Mouse (Mus musculus) hindbrain, embryonic 16.5 days (tissue): ENCODE measurements around the gene Ift88. TPM values are rescaled to one million over a fixed set of nuclear protein-coding genes. Genes with fewer than 3 reads are reported as not detected.

ENCODE experiments used
- ATAC-seq: fragments of 200-750 bp; cut with Nextera tagmentation; 2 replicates; pipeline ENCODE4 v1.8.0; 2017; ENCODE audit warnings: moderate TSS enrichment, moderate library complexity
- H3K27ac ChIP-seq: fragments of 300-500 bp; sonication (generic); 2 replicates; pipeline ENCODE4 v1.5.1; 2014; ENCODE audit warnings: low read depth, mild to moderate bottlenecking, control low read depth, low read length, moderate library complexity
- H3K27me3 ChIP-seq: fragments of 300-500 bp; sonication (generic); replicated peaks from 2 replicates; pipeline ENCODE4 v1.6.1; 2014; ENCODE audit warnings: low read length; ENCODE audit not compliant: control insufficient read depth, insufficient read depth
- H3K36me3 ChIP-seq: fragments of 300-500 bp; sonication (generic); 2 replicates; pipeline ENCODE4 v1.6.1; 2014; ENCODE audit warnings: mild to moderate bottlenecking, low read length, moderate library complexity, mixed read lengths; ENCODE audit not compliant: control insufficient read depth, insufficient read depth
- H3K4me1 ChIP-seq: fragments of 300-500 bp; sonication (generic); 2 replicates; pipeline ENCODE4 v1.6.1; 2014; ENCODE audit warnings: low read depth, low read length; ENCODE audit not compliant: control insufficient read depth, insufficient read depth
- H3K4me2 ChIP-seq: fragments of 300-500 bp; sonication (generic); 2 replicates; pipeline ENCODE4 v1.6.1; 2014; ENCODE audit warnings: mild to moderate bottlenecking, low read length, control low read depth, moderate library complexity
- H3K4me3 ChIP-seq: fragments of 300-500 bp; sonication (generic); 2 replicates; pipeline ENCODE4 v1.5.1; 2014; ENCODE audit warnings: mild to moderate bottlenecking, low read length, control low read depth, moderate library complexity
- H3K9ac ChIP-seq: fragments of 300-500 bp; sonication (generic); 2 replicates; pipeline ENCODE4 v1.6.1; 2014; ENCODE audit warnings: low read depth, mild to moderate bottlenecking, control low read depth, low read length, moderate library complexity
- H3K9me3 ChIP-seq: fragments of 300-500 bp; sonication (generic); 2 replicates; pipeline ENCODE4 v1.6.1; 2014; ENCODE audit warnings: mild to moderate bottlenecking, low read length, moderate library complexity; ENCODE audit not compliant: control insufficient read depth
- WGBS: fragments of 180-500 bp; shearing (Covaris S2); extraction: QIAGEN DNeasy Blood & Tissue Kit; methylation state at CpG from one replicate; pipeline ENCODE4 v1.1.7; 2014; 5-methylcytosine and 5-hydroxymethylcytosine counted together
- polyA plus RNA-seq: library from polyadenylated mRNA; unstranded; fragments of >200 nt; fragmentation: Nextera tagmentation; extraction: Ambion mirVana; gene quantifications from 2 replicates; pipeline ENCODE4 v1.2.1, GENCODE M21; 2015

Gene Ift88
- polyA plus RNA-seq = 15.0 and 15.1 TPM in 2 replicates

DNA sequence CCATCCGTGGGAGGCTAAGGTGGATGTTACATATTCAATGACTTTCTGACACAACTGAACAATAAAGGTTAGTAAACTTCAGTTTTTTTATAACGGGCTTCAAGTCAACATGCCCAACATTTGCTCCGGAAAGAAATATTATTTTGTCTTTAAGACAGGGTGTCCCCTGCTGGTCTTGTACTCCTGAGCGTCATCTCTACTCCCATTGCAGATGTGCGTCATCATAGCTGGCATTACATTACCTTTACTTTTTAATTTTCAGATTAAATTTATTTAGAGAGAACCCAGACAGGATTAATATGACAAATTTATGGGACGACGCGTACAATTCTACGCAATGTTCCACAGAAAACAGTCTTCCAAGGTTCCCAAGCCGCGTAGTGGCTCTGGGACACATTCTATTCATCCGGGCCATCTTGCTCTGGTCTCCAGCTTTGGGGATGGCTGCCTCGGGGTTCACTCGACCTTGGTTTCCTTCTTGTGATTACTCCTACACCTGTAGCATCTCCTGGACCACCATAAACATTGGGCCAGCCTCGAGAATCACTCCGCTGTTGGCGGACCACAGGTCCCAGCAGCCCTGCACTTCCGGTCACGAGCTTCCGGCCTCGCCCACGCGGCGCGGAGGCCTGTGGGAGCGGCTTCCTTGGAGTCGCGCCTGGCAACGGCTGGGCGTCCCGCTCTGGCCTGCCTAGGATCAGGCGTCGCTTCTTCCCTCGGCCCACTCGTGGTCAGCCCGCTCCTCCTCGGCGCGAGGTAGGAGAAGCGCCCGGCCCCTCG is at the start of gene Ift88:
Gene Ift88 (plus strand): TSS at position 631 of the 780 bp plus-strand sequence.
- Histone ChIP-seq H3K36me3 (no peaks in the 10 kb centered on the region), H3K4me1 (peaks cover 3% of the 10 kb centered on the region), H3K27ac (peak within 1 kb of the TSS; percentile 89), H3K4me2 (peak within 1 kb of the TSS; percentile 76), H3K27me3 (no peaks in the 10 kb centered on the region; the same call in 1 of the 2 replicates), H3K4me3 (peak within 1 kb of the TSS; percentile 99), H3K9ac (peak within 1 kb of the TSS; percentile 92), H3K9me3 (no peaks in the 10 kb centered on the region)
- 2% methylated on average over 42 of the region's 42 CpGs for WGBS
- peak; percentile 100 for ATAC-seq

DNA sequence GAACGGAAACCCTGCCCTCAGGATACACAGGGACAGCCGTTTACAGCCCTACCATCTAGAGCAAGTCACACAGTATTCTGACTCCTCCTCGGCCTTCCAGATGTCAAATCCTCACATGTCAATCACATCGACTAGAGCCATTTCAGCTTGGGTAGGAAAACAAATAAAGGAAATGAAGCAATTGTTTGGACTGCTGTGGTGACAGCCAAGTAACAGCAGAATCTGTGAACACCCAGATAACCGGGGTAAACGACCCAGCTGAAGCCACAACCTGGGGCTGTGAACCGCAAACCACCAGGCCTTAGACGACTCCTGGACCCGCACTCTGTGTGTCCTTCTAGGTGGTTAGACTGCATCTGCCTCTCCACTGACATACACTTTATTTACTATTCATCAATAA is 48.7 kb upstream of the Ift88 start:
- Histone ChIP-seq H3K4me1 (no peaks in the 10 kb centered on the region), H3K4me2 (no peak overlapping the region), H3K9me3 (no peaks in the 10 kb centered on the region), H3K4me3 (no peak overlapping the region), H3K27ac (no peak overlapping the region), H3K27me3 (no peaks in the 10 kb centered on the region), H3K36me3 (no peaks in the 10 kb centered on the region), H3K9ac (no peak overlapping the region)
- ATAC-seq = no peak
- WGBS = 85% methylated on average over 9 of the region's 9 CpGs

DNA sequence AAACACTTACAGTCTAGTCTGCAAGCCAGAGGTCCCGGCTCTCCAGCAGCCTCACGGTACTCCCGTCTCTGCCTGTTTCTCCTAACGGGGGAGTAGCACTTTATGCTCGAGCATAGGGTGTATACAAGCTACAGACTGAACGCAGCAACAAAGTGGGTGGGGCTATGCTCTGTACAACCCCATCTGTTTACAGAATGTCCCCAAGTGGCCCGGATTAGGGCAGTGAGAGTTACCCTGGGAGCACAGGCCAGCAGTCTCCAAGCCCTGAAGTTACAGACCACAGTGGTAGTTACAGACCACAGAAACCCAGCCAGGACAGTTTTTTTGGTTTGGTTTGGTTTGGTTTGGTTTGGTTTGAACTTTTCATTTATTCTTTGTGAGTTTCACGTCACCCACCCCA is 47.8 kb upstream of the Ift88 start:
- Histone ChIP-seq H3K4me3 (no peak overlapping the region), H3K9me3 (no peaks in the 10 kb centered on the region), H3K36me3 (no peaks in the 10 kb centered on the region), H3K27ac (no peak overlapping the region), H3K4me2 (no peak overlapping the region), H3K27me3 (no peaks in the 10 kb centered on the region), H3K4me1 (no peaks in the 10 kb centered on the region), H3K9ac (no peak overlapping the region)
- WGBS = 83% methylated on average over 8 of the region's 8 CpGs
- ATAC-seq = no peak

DNA sequence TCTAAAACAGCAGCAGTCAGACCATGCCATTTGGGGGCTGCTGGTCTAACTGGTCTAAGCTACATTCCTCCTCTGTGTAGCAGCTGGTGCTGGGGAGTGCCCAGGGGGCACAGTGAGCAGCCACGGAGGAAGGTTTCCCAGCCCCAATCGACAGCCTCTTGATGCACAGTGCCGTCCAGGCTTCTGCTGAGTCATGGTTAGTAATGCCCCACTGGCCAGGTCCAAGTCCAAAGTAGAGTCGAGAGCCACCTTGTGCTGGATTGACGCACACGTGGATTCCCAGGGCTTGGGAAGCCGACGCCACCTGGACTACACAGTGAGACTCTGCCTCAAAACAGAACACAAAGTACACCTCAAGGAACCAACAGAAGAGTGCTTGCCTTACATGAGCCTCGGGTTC is 46.9 kb upstream of the Ift88 start:
- Histone ChIP-seq H3K4me3 (no peak overlapping the region), H3K27ac (no peak overlapping the region), H3K9me3 (no peaks in the 10 kb centered on the region), H3K4me1 (no peaks in the 10 kb centered on the region), H3K4me2 (no peak overlapping the region), H3K27me3 (no peaks in the 10 kb centered on the region), H3K36me3 (no peaks in the 10 kb centered on the region), H3K9ac (no peak overlapping the region)
- ATAC-seq = no peak
- 77% methylated on average over 9 of the region's 9 CpGs for WGBS

DNA sequence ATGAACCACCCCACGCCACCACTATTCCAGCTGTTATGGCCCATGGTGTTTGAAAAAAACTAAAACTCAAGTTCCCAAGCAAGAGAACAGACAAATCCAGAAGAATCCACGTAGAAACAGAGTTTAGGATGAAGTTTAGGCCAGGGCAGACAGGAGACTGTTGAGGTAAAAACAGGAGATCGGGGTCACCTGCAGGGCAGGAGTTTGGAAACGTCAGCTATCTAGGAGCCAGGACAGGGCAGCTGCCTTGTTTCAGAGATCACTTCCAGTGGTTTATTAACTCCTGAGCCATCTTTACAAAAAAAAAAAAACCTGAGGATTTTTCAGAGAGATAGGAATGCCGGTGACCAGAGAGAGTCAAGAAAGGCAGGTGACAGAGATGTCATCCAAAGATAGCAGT is 46.3 kb upstream of the Ift88 start:
- no peak for ATAC-seq
- WGBS = 86% methylated on average over 5 of the region's 5 CpGs

DNA sequence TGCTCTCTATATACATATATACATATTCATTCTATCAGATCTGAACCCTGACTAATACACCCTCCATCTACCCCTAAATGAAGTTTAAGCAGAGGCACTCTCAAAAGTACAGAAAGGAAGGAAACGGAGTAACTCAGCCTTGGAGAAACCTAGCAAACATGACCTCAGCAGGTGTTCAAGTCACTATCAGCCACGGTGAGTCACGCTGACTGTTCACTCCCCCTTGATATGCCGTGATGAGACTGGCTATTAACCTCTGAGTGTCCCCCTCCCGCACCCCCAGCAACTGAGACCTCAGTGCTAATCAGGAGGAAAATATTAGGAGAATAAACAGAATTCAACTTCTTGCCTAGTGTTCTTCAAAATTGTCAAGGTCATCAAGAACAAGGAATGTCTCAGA is 38.2 kb upstream of the Ift88 start:
- no peaks in the 10 kb centered on the region for H3K4me1 ChIP-seq
- WGBS = 86% methylated on average over 5 of the region's 5 CpGs
- H3K9me3 ChIP-seq = no peaks in the 10 kb centered on the region
- no peaks in the 10 kb centered on the region for H3K36me3 ChIP-seq
- no peak overlapping the region for H3K27ac ChIP-seq
- no peak overlapping the region for H3K4me3 ChIP-seq
- no peaks in the 10 kb centered on the region for H3K27me3 ChIP-seq
- no peak for ATAC-seq
- H3K9ac ChIP-seq = no peak overlapping the region
- H3K4me2 ChIP-seq = no peak overlapping the region

More for the DNA sequence above, 46.3 kb upstream of the Ift88 start:
- no peak overlapping the region for H3K4me2 ChIP-seq
- no peak overlapping the region for H3K27ac ChIP-seq
- H3K4me3 ChIP-seq = no peak overlapping the region
- H3K9ac ChIP-seq = no peak overlapping the region
- no peaks in the 10 kb centered on the region for H3K9me3 ChIP-seq
- no peaks in the 10 kb centered on the region for H3K4me1 ChIP-seq
- no peaks in the 10 kb centered on the region for H3K27me3 ChIP-seq
- no peaks in the 10 kb centered on the region for H3K36me3 ChIP-seq

DNA sequence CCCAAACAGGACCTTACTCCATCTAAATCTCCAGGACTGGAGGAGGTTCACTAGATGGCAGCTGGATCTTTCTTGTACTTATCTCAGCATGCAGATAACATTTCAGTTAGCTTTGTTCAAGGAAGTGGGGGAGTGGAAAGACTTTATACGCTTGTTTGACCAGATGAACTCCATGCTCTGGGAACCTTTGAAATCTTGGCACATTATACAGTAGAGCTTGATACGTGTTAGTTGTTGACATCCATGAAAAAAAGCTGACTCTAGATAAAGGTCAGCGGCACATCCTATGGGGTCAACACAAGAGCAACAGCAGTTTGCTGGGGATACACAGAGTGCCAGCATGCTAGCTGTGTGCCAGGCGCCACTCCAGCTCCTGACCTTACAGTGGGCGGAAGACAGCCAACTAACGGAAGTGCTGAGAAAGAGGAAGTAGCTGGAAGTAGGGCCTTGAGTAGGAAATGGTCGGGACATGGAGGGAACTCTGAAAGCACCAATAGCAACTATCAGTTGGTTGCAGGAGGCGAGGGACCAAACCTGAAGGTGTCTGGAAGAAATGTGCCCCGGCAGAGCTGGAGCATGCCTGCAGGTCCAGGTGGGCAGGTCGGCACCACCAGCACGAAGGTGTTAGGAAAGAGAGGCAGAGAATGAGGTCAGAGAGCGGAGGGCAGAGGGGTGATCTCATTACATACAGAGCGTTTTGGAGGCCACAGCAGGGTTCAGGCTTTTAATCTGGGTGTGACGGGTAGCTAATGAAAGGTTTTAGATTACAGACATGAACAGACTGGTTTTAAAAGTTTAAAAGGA is 36.9 kb upstream of the Ift88 start:
- no peak overlapping the region for H3K4me3 ChIP-seq
- no peak for ATAC-seq
- H3K4me1 ChIP-seq = no peaks in the 10 kb centered on the region
- H3K27ac ChIP-seq = no peak overlapping the region
- 74% methylated on average over 14 of the region's 14 CpGs for WGBS
- H3K9ac ChIP-seq = no peak overlapping the region
- H3K4me2 ChIP-seq = no peak overlapping the region
- no peaks in the 10 kb centered on the region for H3K27me3 ChIP-seq
- no peaks in the 10 kb centered on the region for H3K9me3 ChIP-seq
- H3K36me3 ChIP-seq = no peaks in the 10 kb centered on the region

DNA sequence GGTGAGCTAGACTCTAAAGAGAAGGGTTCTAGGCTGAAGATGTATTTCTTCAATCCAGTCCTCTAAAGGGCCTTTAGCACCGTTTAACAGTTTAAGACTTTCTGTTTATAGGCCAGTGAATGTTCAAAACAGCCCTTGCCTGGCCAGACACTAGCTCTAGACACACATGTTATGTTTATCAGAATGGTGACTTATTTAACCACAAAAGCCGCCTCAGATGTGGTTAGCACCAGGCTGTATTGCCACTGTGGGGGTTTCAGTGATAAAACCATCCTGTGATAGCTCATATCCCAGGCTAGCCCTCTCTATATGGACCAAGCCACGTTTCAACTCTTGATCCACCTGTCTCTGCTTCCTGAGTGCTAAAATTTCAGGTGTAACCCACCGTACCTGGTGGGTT is 32.2 kb upstream of the Ift88 start:
- Histone ChIP-seq H3K27ac (no peak overlapping the region), H3K36me3 (no peaks in the 10 kb centered on the region), H3K4me1 (no peaks in the 10 kb centered on the region), H3K9me3 (no peaks in the 10 kb centered on the region), H3K4me3 (no peak overlapping the region), H3K9ac (no peak overlapping the region), H3K27me3 (no peaks in the 10 kb centered on the region), H3K4me2 (no peak overlapping the region)
- no peak for ATAC-seq
- WGBS = 80% methylated on average over 4 of the region's 4 CpGs

DNA sequence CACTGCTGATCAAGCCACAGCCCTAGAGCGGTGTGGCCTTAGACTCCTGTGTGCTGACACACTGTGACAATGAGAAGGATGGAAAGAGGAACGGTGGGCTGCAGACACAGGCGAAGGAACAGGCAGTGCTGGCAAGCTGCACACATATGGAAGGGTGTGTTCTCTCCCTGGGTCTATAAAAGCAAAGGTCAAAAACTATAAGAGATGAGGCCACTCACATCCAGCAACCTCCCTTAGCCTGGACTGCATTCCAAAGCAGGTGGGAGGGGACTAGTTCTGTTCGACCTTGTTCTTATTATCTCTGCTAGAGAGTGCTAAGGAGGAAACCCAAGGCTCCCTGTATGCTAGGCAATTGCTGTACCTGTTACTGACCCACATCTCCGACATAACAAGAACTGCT is 31.6 kb upstream of the Ift88 start:
- Histone ChIP-seq H3K4me2 (no peak overlapping the region), H3K27me3 (no peaks in the 10 kb centered on the region), H3K36me3 (no peaks in the 10 kb centered on the region), H3K4me3 (no peak overlapping the region), H3K27ac (no peak overlapping the region), H3K9ac (no peak overlapping the region), H3K4me1 (no peaks in the 10 kb centered on the region), H3K9me3 (no peaks in the 10 kb centered on the region)
- ATAC-seq = no peak
- WGBS = 73% methylated on average over 5 of the region's 5 CpGs
